Mouse (Mus musculus) cerebellum, postnatal 25 days (tissue): ENCODE data around the gene Cdc123.

Experiments used
- DNase-seq, 2 experiments: peaks; one replicate each; pipeline ENCODE4 v3.0.0; 2021; ENCODE audit warnings: mixed read lengths in 2 of 2

Gene Cdc123

DNA sequence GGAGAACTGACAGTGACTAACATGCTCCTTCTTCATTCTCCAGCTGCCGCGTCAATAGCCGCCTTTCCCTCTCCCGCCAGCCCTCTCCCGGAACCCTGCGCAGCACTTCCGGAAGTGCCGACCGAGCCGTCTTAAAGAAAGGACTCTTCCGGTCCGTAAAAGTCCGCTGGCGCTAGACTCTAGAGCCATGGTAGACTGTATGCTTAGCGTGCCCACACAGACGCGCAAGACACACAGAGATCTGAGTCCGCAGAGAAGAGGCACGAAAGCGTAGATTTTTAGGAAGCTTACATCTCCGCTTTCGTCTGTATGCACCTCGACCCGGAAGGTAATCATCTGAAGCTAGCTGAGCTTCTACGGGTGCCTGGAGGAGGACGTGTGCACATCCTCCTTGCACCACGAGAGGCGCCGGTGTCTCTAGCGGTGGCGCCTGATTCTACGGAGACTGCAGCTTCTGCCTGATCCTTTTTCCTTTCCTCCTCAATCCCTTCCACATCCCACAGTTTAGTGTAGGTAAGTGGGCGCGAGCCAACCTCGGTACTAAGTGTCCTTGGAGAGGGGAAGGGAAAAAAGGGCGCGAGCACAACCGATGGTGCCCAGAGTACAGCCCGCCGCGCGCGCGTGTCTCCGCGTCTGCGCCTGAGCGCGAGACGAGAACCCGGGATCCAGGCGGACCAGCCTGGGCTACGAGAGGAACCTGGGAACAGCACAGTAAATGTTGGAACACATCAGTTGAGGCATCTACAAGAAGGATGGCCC, at the start of gene Cdc123, which contains the start of gene Nudt5:
Cdc123 (minus strand) TSS at position 292 of the 759 bp plus-strand sequence.
Nudt5 (plus strand) TSS at position 147 of the 759 bp plus-strand sequence.
- peak; percentile 92 to 93 for DNase-seq

- DNase-seq, result peak in 1 of 2 experiments; percentile 12
Observed at GRCm38 (mm10) chr2:5894296-5894695, 49.3 kb upstream of the Cdc123 start.

GRCm38 (mm10) chr2:5889412-5889811, 44.4 kb upstream of the Cdc123 start:
- DNase-seq, result no peak

- no peak for DNase-seq
Observed at GRCm38 (mm10) chr2:5888865-5889264, 43.9 kb upstream of the Cdc123 start.

DNA sequence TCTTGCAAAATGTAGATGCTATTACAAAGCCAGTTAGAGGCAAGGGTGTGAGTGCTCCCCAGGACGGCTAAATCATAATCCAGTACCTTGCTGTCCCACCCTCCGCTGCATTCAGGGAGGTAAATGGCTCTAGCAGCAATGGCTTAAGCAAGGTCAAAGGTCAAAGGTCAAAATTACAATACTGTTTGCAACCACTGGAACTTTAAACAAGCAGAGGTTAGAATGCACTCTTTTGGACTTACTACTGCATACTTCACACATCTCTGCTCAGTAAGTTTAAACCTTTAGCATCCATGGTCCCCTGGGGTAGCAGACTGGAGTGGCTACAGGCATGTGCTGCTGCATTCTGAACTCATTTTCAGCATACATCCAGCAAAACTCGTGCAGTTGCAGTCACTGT, 32.5 kb upstream of the Cdc123 start:
- DNase-seq, result no peak

GRCm38 (mm10) chr2:5869746-5870145, 24.8 kb upstream of the Cdc123 start:
- DNase-seq, result no peak

DNA sequence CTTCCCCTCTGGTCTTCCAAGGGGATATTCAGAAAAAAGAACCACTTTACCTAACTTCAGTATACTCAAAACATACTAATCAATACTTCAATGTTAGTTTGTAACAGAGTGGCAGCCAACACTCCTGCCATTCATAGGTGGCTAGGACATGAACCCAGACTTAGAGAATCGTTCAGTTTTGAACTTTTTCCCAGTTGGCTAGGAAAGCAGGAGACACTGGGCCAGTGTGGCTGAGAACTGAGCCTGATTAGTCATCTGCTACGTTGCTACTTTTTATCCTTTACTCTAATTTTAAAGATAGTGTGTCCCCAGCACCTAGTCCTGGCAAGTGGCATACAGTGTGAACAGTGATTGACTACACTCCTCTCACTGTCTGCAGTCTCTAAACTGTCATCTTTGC, 22.7 kb upstream of the Cdc123 start:
- no peak for DNase-seq

- no peak for DNase-seq
Observed at GRCm38 (mm10) chr2:5862834-5863233, 17.9 kb upstream of the Cdc123 start, which contains the start of gene Gm13199. TSS of gene Gm13199 (minus strand) at chr2:5862934.

DNA sequence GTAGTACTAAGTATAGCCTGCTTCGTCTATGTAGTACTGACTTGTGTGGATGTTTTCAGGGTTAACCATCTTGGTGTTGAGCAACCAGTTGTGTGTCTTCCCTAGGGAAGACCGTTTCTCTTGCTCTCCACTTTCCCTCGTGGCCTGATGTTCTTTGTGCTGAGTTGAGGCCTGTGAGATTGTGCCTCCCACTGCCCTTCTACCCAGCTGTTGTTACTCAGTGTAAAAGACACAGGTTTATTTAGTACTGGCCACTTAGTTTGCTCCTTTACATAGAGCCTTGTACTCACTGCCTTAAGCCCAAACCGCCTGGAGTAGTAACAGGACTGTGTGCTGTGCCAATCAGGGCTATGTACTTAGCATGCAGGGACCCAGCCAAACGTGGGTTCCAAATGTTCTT, 6.9 kb upstream of the Cdc123 start:
- DNase-seq, result no peak

GRCm38 (mm10) chr2:5851116-5851515, 6.2 kb upstream of the Cdc123 start:
- no peak for DNase-seq

DNA sequence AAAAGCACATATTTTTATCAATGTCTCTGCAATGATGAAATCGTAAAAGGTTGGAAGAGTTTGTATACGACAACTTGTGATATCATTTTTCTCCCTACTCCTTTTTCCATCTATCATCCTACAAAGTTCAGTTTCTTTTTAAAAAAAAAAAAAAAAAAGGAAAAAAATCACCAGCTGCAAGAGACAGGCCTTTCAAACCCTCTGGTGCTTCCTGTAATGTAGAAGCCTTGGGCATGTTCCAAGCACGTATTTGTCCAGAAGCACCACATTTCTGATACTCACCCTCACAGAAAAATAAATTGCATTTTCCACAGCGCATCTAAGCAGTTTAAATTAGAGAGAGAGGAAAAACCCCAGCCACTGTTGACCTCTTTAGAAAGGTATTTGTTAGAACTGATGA, 862 bp upstream of the Cdc123 start:
- DNase-seq, result no peak

DNA sequence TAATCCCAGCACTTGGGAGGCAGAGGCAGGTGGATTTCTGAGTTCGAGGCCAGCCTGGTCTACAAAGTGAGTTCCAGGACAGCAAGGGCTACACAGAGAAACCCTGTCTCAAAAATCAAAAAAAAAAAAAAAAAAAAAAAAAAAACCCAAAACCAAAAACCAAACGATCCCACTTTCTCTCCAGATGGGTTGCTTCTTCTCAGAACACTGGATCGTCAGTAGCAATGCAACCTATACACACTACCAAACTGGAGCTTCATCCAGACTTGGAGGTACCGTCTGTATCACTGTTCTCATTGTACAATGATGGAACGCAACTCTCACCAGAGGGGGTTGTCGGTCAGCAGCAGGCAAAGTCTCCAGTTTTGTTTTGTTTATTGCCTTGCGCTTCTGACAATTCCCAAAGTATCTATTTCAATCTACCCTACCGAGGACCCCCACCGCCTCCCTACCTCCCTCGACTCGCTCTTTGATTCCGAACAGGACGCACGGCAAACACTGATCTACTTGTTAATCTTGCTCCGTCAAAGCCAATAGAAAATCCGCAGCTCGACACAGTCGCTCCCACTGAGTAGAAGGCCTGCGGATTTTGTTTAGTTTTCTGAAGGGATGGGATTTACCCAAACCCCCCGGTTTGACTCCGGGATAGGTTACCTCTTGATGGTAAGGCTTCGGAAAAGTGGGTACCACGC, 637 bp downstream of the Cdc123 start:
- DNase-seq, result no peak

DNA sequence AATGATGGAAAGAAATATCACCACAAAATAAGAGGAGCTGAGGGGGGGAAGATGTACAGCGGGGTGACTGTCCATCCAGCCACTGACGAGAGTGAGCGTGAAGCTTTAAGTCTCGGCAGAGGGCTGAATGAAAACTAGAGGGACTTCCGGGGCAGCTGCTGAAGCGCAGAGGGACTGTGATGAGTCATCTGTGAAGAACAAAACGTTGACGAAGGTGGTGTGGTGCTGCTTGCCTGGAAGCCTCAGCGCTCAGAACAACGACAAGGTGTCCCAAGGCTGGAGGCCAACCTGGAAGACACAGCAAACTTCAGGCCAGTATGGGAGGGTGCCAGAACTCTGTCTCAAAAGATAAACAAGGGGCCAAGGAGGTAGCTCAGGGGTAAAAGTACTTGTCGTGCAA, 4.1 kb downstream of the Cdc123 start:
- no peak for DNase-seq

GRCm38 (mm10) chr2:5825265-5825913, 19.6 kb downstream of the Cdc123 start:
- DNase-seq, result no peak

- no peak for DNase-seq
Observed at GRCm38 (mm10) chr2:5824685-5825084, 20.3 kb downstream of the Cdc123 start.

DNA sequence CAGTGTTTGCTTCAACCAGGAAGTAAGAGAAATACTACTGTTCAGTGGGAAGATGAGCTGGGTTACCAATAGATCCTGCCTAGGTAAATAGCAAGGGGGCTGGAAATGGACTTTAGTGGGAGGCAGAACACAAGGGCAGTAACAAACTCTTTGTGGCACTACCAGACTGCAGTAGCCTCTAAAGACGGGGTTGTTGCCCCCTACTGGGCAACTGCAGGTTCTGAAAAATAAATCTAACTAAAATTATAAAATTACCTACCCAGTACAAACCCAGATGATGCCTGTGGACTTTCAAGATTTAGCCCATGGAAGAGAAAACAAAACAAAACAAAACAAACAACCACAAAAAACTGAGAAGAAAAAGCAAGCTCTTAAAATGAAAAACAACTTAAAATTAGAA, 20.8 kb downstream of the Cdc123 start:
- DNase-seq, result no peak

DNA sequence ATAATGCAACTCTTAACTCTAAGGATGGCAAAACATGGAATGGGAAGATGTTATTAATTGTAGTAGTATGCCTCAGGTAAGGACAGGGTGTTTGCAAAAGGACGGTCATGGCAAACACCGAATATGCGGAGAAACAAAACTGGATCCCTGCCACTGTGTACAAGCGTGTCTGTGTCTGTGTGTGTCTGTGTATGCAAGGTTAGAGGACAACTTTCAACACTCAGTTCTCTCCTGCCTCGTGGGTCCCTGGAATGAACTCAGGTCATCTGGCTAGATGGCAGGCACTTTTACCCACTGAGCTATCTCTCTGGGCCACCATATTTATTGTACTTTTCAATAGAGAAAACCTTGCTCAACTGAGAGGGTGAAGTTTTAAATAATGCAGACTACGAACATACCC, 22.5 kb downstream of the Cdc123 start:
- DNase-seq, result no peak

DNA sequence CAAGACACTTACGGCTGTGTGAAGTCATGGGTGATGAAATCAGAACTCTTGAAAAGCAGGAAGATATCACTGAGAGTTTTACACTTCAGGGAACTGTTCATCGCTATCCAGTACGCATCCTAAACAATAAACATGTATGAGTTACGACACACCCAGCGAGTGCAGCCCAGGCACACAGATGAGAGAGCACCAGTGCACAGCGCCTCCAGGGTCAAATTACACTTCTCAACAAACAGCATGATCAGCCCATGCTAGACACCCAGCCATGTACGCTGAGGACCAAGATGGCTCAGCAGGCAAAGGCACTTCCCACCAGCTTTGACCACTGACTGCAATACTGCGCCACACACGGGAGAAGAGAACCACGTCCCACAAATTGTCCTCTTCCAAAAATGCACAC, 23.7 kb downstream of the Cdc123 start:
- no peak for DNase-seq

GRCm38 (mm10) chr2:5811235-5811782, 33.7 kb downstream of the Cdc123 start:
- no peak for DNase-seq

DNA sequence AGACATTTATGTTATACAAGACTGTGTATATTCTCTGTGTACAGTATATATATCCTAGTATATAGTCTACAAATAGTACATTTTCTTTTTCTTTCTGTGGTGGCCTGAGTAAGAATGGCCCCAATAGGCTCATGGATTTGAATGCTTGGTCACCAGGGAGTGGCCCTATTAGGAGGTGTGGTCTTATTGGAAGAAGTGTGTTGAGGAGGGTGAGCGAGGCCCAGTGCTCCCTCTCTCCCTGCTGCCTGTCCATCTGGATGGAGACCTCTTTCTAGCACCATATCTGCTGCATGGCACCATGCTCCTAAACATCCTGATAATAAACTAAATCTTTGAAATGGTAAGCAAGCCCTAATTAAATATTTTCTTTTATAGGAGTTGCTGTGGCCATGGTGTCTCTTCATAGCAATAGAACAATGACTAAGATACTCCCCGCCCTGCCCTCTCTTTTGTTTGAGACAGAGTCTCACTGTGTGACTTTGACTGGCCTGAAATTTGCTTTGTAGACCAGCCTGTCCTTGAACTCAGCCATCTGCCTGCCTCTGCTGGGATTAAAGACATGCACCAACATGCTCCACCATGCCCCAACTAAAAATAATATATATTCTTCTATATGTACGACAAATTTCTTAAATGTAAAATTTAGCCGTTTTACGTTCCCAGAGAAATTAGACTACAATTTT, 34.8 kb downstream of the Cdc123 start:
- no peak for DNase-seq

GRCm38 (mm10) chr2:5806201-5806600, 38.8 kb downstream of the Cdc123 start:
- peak in 1 of 2 experiments; percentile 35 for DNase-seq

DNA sequence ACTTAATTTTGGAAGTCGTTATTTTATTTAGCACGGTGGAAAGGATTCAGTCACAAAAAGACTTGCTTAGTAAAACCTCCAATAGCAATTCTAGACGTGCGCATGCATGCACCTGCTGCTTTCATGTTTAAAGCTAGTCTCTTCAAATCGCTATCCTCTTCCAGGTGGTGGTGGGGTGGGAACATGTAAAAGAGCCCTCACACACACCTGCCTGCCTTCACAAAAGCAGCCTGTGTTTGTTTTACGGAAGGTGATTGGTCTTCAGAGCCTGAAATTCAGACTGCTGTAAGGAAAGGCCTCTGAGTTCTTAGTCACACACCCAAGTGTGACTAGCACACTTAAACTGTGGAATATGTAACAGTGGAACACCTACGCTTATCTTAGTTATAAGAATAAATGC, 39.7 kb downstream of the Cdc123 start:
- no peak for DNase-seq
